Mouse (Mus musculus) cerebellum, postnatal 14 days (tissue): ENCODE measurements at regions not wholly inside any gene's neighbourhood (a gene's known extent, or its start where the extent isn't known, plus 50 kb on each side); places are given as distances from the start of the nearest gene placed in this dataset.
"Not testable (repeated sequence)": the region's sequence is repeated elsewhere in the genome, so short reads cannot be mapped to it uniquely, and the experiment has no call there.

Experiments
- DNase-seq, 2 experiments: peaks; one replicate each; pipeline ENCODE4 v3.0.0; 2021; ENCODE audit warnings: mixed read lengths in 2 of 2

- peak; percentile 24 to 31 for DNase-seq
Measured at GRCm38 (mm10) chr12:22951956-22952355, 828.1 kb downstream of the Gm10330 start.

- DNase-seq = not testable (repeated sequence)
Measured at GRCm38 (mm10) chr12:22906156-22906555, 873.9 kb downstream of the Gm10330 start.
